In the genomic region with DNA sequence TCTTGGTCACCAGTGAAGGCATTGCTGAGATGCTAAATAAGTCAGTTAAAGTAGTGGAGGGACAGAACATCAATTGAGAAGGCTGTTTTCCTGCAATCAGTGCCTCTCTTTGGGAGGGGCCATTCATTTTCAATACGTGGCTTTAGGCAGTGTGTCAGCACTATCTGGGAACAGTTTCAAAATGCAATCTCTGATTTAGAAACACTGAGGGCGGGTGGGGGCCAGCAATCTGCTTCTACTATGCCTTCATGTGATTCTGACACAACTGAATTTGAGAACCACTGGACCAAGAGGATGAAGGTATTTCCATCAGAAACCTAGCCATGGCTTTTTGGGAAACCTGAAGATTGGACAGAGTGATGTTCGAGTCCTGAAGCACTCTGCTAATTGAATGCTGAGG, we compare ENCODE assay signal across 11 mouse cellular contexts. TPM values are rescaled to one million over a fixed set of nuclear protein-coding genes. Genes with fewer than 3 reads are reported as not detected.
DNase-seq lines count a peak whose midpoint lies in the region; ATAC-seq lines count a peak whose summit lies in the region.
"Had no signal": no experiment of that assay in that cellular context is flagged by ENCODE, and none has a peak within 500 bp of the region (broad histone marks: within the 10 kb centered on the region; RNA-seq: fewer than 3 reads in every experiment).

No protein-coding gene starts in this region.

- H3K27me3 ChIP-seq in kidney, embryonic 16.5 days (ENCODE audit: insufficient read depth, low read length), result no peaks in the 10 kb centered on the region
- H3K27me3 ChIP-seq: hindbrain, embryonic 13.5 days had no signal

- H3K4me2 ChIP-seq in kidney, embryonic 16.5 days (replicated peaks; ENCODE audit: low read depth, low read length), result no peak overlapping the region
- H3K4me2 ChIP-seq: hindbrain, embryonic 13.5 days had no signal

- H3K27ac ChIP-seq in kidney, embryonic 16.5 days (ENCODE audit: low read length), result no peak overlapping the region
- H3K27ac ChIP-seq: midbrain, embryonic 10.5 days had no signal

- no peak for DNase-seq in cerebellum, adult 18-20 months
- DNase-seq in left cerebral cortex, adult 11 months (ENCODE audit: low spot score), result peak; percentile 33
- DNase-seq in left cerebral cortex, postnatal 4 days, result no peak
- peak; percentile 46 to 78 for DNase-seq in frontal cortex, postnatal 36 days (ENCODE audit: low spot score in 2 of 2)
- peak; percentile 67 to 72 for DNase-seq in right cerebral cortex, postnatal 10 days (ENCODE audit: low spot score in 2 of 2)
- DNase-seq in kidney, adult 18-20 months, result no peak
- DNase-seq: B cell, adult 2 months had no signal

- no peaks in the 10 kb centered on the region for H3K9me3 ChIP-seq in kidney, embryonic 16.5 days (ENCODE audit: low read length)
- H3K9me3 ChIP-seq: hindbrain, embryonic 13.5 days; midbrain, embryonic 10.5 days had no signal

- no peaks in the 10 kb centered on the region for H3K36me3 ChIP-seq in kidney, embryonic 16.5 days (ENCODE audit: insufficient read depth, low read length)
- H3K36me3 ChIP-seq: hindbrain, embryonic 13.5 days had no signal

- 0 out of 2 replicates have a peak, but pooled peaks have one; percentile 5 for ATAC-seq in cerebellum, adult (ENCODE audit: insufficient number of reproducible peaks, low FRiP score, low TSS enrichment)
- no peak for ATAC-seq in kidney, embryonic 16.5 days (ENCODE audit: low FRiP score, low TSS enrichment)

- H3K4me3 ChIP-seq in kidney, embryonic 16.5 days (ENCODE audit: low read length), result no peak overlapping the region
- H3K4me3 ChIP-seq: hindbrain, embryonic 13.5 days; midbrain, embryonic 10.5 days had no signal

- intact Hi-C loops in left cerebral cortex, postnatal 4 days (cut with DNase I), result no loop called here

- WGBS in kidney, embryonic 16.5 days, result 81% methylated on average over 3 of the region's 3 CpGs

- H3K9ac ChIP-seq in kidney, embryonic 16.5 days (replicated peaks; ENCODE audit: low read length), result no peak overlapping the region
- H3K9ac ChIP-seq: hindbrain, embryonic 13.5 days had no signal

- H3K4me1 ChIP-seq in kidney, embryonic 16.5 days (ENCODE audit: insufficient read depth, low read length), result no peaks in the 10 kb centered on the region

RNA-seq across cellular contexts. Expression of gene Gm5105, which starts 28.1 kb away (rescaled TPM):
- total RNA-seq in left cerebral cortex, postnatal 4 days (2021), result not detected
- 0.12 TPM in 1 of 2 replicates, not detected in the other for polyA plus RNA-seq in kidney, embryonic 16.5 days (2015; fragmentation: Nextera tagmentation; extraction: Ambion mirVana)
- polyA plus RNA-seq: midbrain, embryonic 10.5 days had no signal

RNA-seq across cellular contexts. Expression of gene 1110002E22Rik, which starts 30.4 kb away (rescaled TPM):
- 1 to 10 TPM; 2.8 to 3.4 TPM for total RNA-seq in left cerebral cortex, postnatal 4 days (2021)
- 0.52 and 0.54 TPM in 2 replicates for polyA plus RNA-seq in kidney, embryonic 16.5 days (2015; fragmentation: Nextera tagmentation; extraction: Ambion mirVana)

RNA-seq across cellular contexts. Expression of gene Trmt10a, which starts 47.9 kb away (rescaled TPM):
- total RNA-seq in left cerebral cortex, postnatal 4 days (2021), result 1 to 10 TPM; 4.4 to 5.5 TPM
- polyA plus RNA-seq in kidney, embryonic 16.5 days (2015; fragmentation: Nextera tagmentation; extraction: Ambion mirVana), result 11.8 and 12.5 TPM in 2 replicates

RNA-seq across cellular contexts. Expression of gene Mttp, which starts 49.5 kb away (rescaled TPM):
- total RNA-seq in left cerebral cortex, postnatal 4 days (2021), result 1 to 10 TPM; 4.4 to 5.0 TPM
- 7.6 and 8.1 TPM in 2 replicates for polyA plus RNA-seq in kidney, embryonic 16.5 days (2015; fragmentation: Nextera tagmentation; extraction: Ambion mirVana)

Comparison
In these comparisons a context has a peak if more than half of its experiments do, and no peak if none do; other contexts are left out.
1. DNase-seq: peak in left cerebral cortex, adult 11 months (single experiment), frontal cortex, postnatal 36 days (2 of 2) and right cerebral cortex, postnatal 10 days (2 of 2); none in cerebellum, adult 18-20 months (0 of 2), left cerebral cortex, postnatal 4 days (single experiment) and kidney, adult 18-20 months (single experiment).